Mouse (Mus musculus) midbrain, embryonic 11.5 days (tissue): ENCODE results near the gene Plcl2. TPM values are rescaled to one million over a fixed set of nuclear protein-coding genes. Genes with fewer than 3 reads are reported as not detected.

ENCODE experiments used
- ATAC-seq: fragments of 200-750 bp; cut with Nextera tagmentation; 2 replicates; pipeline ENCODE4 v1.8.0; 2017; ENCODE audit warnings: moderate TSS enrichment, moderate library complexity; ENCODE audit not compliant: low FRiP score
- DNase-seq: peaks from one replicate; pipeline ENCODE4 v3.0.0; 2015; ENCODE audit warnings: low spot score; ENCODE audit errors: missing footprints
- H3K27ac ChIP-seq: fragments of 300-500 bp; sonication (generic); 2 replicates; pipeline ENCODE4 v1.5.1; 2014; ENCODE audit warnings: low read depth, low read length
- H3K27me3 ChIP-seq: fragments of 300-500 bp; sonication (generic); 2 replicates; pipeline ENCODE4 v1.6.1; 2014; ENCODE audit warnings: mild to moderate bottlenecking, low read length, moderate library complexity, mixed read lengths; ENCODE audit not compliant: control insufficient read depth, insufficient read depth
- H3K36me3 ChIP-seq: fragments of 300-500 bp; sonication (generic); 2 replicates; pipeline ENCODE4 v1.6.1; 2014; ENCODE audit warnings: mild to moderate bottlenecking, low read length, moderate library complexity, mixed read lengths; ENCODE audit not compliant: control insufficient read depth, insufficient read depth
- H3K4me1 ChIP-seq: fragments of 300-500 bp; sonication (generic); 2 replicates; pipeline ENCODE4 v1.6.1; 2014; ENCODE audit warnings: low read length; ENCODE audit not compliant: control insufficient read depth, insufficient read depth
- H3K4me2 ChIP-seq: fragments of 300-500 bp; sonication (generic); 2 replicates; pipeline ENCODE4 v1.6.1; 2014; ENCODE audit warnings: mild to moderate bottlenecking, moderate library complexity
- H3K4me3 ChIP-seq: fragments of 300-500 bp; sonication (generic); 2 replicates; pipeline ENCODE4 v1.5.1; 2014; ENCODE audit warnings: low read depth, low read length
- H3K9ac ChIP-seq: fragments of 300-500 bp; sonication (generic); 2 replicates; pipeline ENCODE4 v1.6.1; 2014; ENCODE audit warnings: low read length
- H3K9me3 ChIP-seq: fragments of 300-500 bp; sonication (generic); 2 replicates; pipeline ENCODE4 v1.6.1; 2016; ENCODE audit warnings: low read length; ENCODE audit not compliant: control insufficient read depth
- WGBS: fragments of 180-500 bp; shearing (Covaris S2); extraction: QIAGEN DNeasy Blood & Tissue Kit; methylation state at CpG from one replicate; pipeline ENCODE4 v1.1.7; 2014; 5-methylcytosine and 5-hydroxymethylcytosine counted together
- polyA plus RNA-seq: library from polyadenylated mRNA; unstranded; fragments of >200 nt; fragmentation: Nextera tagmentation; extraction: Ambion mirVana; gene quantifications from 2 replicates; pipeline ENCODE4 v1.2.1, GENCODE M21; 2014

Plcl2 gene
- polyA plus RNA-seq, 1 experiment from 2014 or later: 6.1 TPM

GRCm38 (mm10) chr17:50658901-50659300, 149.7 kb downstream of the Plcl2 start:
- Histone ChIP-seq H3K4me1 (peaks cover 3% of the 10 kb centered on the region; the same call in 1 of the 2 replicates), H3K9ac (no peak overlapping the region), H3K4me3 (no peak overlapping the region), H3K4me2 (no peak overlapping the region), H3K27me3 (no peaks in the 10 kb centered on the region), H3K9me3 (no peaks in the 10 kb centered on the region), H3K27ac (no peak overlapping the region), H3K36me3 (no peaks in the 10 kb centered on the region)
- ATAC-seq: no peak
- WGBS: 95% methylated on average over 8 of the region's 8 CpGs
- peak; percentile 54 for DNase-seq

- no peaks in the 10 kb centered on the region for H3K9me3 ChIP-seq
- DNase-seq (peak; percentile 72), ATAC-seq (no peak)
- no peaks in the 10 kb centered on the region for H3K4me1 ChIP-seq
- no peak overlapping the region for H3K9ac ChIP-seq
- H3K27me3 ChIP-seq: no peaks in the 10 kb centered on the region
- H3K4me2 ChIP-seq: no peak overlapping the region
- no peak overlapping the region for H3K4me3 ChIP-seq
- H3K27ac ChIP-seq: no peak overlapping the region
- no peaks in the 10 kb centered on the region; the same call in 1 of the 2 replicates for H3K36me3 ChIP-seq
- 93% methylated on average over 9 of the region's 9 CpGs for WGBS
These were observed 158.4 kb downstream of the Plcl2 start for GRCm38 (mm10) chr17:50667596-50667995.

GRCm38 (mm10) chr17:50668681-50669208, 159.5 kb downstream of the Plcl2 start:
- H3K4me1 ChIP-seq: no peaks in the 10 kb centered on the region
- H3K9me3 ChIP-seq: no peaks in the 10 kb centered on the region
- no peak for ATAC-seq
- H3K4me3 ChIP-seq: no peak overlapping the region
- no peak overlapping the region for H3K27ac ChIP-seq
- 89% methylated on average over 4 of the region's 4 CpGs for WGBS
- no peak for DNase-seq
- H3K36me3 ChIP-seq: no peaks in the 10 kb centered on the region; the same call in 1 of the 2 replicates
- H3K9ac ChIP-seq: no peak overlapping the region
- no peaks in the 10 kb centered on the region for H3K27me3 ChIP-seq
- H3K4me2 ChIP-seq: no peak overlapping the region

- H3K36me3 ChIP-seq: no peaks in the 10 kb centered on the region; the same call in 1 of the 2 replicates
- WGBS: 84% methylated on average over 5 of the region's 5 CpGs
- H3K9ac ChIP-seq: no peak overlapping the region
- H3K9me3 ChIP-seq: no peaks in the 10 kb centered on the region
- no peak for ATAC-seq
- no peaks in the 10 kb centered on the region for H3K27me3 ChIP-seq
- H3K27ac ChIP-seq: no peak overlapping the region
- DNase-seq: peak; percentile 41
- H3K4me1 ChIP-seq: no peaks in the 10 kb centered on the region
- H3K4me3 ChIP-seq: no peak overlapping the region
- no peak overlapping the region for H3K4me2 ChIP-seq
These were observed 162.2 kb downstream of the Plcl2 start for GRCm38 (mm10) chr17:50671416-50671815.

- H3K27ac ChIP-seq: no peak overlapping the region
- WGBS: 95% methylated on average over 7 of the region's 7 CpGs
- no peaks in the 10 kb centered on the region for H3K27me3 ChIP-seq
- no peak for DNase-seq
- ATAC-seq: no peak
- H3K9me3 ChIP-seq: no peaks in the 10 kb centered on the region
- no peak overlapping the region for H3K4me2 ChIP-seq
- no peak overlapping the region for H3K9ac ChIP-seq
- no peaks in the 10 kb centered on the region for H3K4me1 ChIP-seq
- no peaks in the 10 kb centered on the region for H3K36me3 ChIP-seq
- H3K4me3 ChIP-seq: no peak overlapping the region
These were observed 165.4 kb downstream of the Plcl2 start for GRCm38 (mm10) chr17:50674580-50674979.

GRCm38 (mm10) chr17:50675231-50675630, 166.0 kb downstream of the Plcl2 start:
- no peaks in the 10 kb centered on the region for H3K4me1 ChIP-seq
- no peaks in the 10 kb centered on the region for H3K9me3 ChIP-seq
- H3K36me3 ChIP-seq: no peaks in the 10 kb centered on the region
- ATAC-seq: no peak
- H3K9ac ChIP-seq: no peak overlapping the region
- 92% methylated on average over 11 of the region's 11 CpGs for WGBS
- H3K4me3 ChIP-seq: no peak overlapping the region
- H3K27ac ChIP-seq: no peak overlapping the region
- H3K4me2 ChIP-seq: no peak overlapping the region
- peak; percentile 78 for DNase-seq
- H3K27me3 ChIP-seq: no peaks in the 10 kb centered on the region

GRCm38 (mm10) chr17:50677334-50677733, 168.1 kb downstream of the Plcl2 start:
- Histone ChIP-seq H3K36me3 (no peaks in the 10 kb centered on the region), H3K27ac (no peak overlapping the region), H3K9me3 (no peaks in the 10 kb centered on the region), H3K9ac (no peak overlapping the region), H3K4me3 (no peak overlapping the region), H3K4me1 (no peaks in the 10 kb centered on the region), H3K27me3 (no peaks in the 10 kb centered on the region), H3K4me2 (no peak overlapping the region)
- ATAC-seq (no peak), DNase-seq (peak; percentile 61)
- 96% methylated on average over 14 of the region's 14 CpGs for WGBS

- Histone ChIP-seq H3K27ac (no peak overlapping the region), H3K4me1 (no peaks in the 10 kb centered on the region), H3K4me3 (no peak overlapping the region), H3K36me3 (no peaks in the 10 kb centered on the region), H3K4me2 (no peak overlapping the region), H3K27me3 (no peaks in the 10 kb centered on the region), H3K9ac (no peak overlapping the region), H3K9me3 (no peaks in the 10 kb centered on the region)
- 76% methylated on average over 10 of the region's 10 CpGs for WGBS
- DNase-seq: peak; percentile 72
- no peak for ATAC-seq
These were observed 168.9 kb downstream of the Plcl2 start for GRCm38 (mm10) chr17:50677978-50678712.

- Histone ChIP-seq H3K36me3 (no peaks in the 10 kb centered on the region), H3K27me3 (no peaks in the 10 kb centered on the region), H3K27ac (no peak overlapping the region), H3K9ac (no peak overlapping the region), H3K4me3 (no peak overlapping the region), H3K4me1 (no peaks in the 10 kb centered on the region), H3K4me2 (no peak overlapping the region), H3K9me3 (no peaks in the 10 kb centered on the region)
- WGBS: 70% methylated on average over 2 of the region's 2 CpGs
- ATAC-seq (no peak), DNase-seq (peak; percentile 47)
These were observed 169.5 kb downstream of the Plcl2 start for GRCm38 (mm10) chr17:50678748-50679147.
